Mouse (Mus musculus): Measurements from ENCODE around the gene Mef2a. TPM values are rescaled to one million over a fixed set of nuclear protein-coding genes. Genes with fewer than 3 reads are reported as not detected.

The Mef2a gene
- polyA plus RNA-seq, 1 experiment from 2014 or later, result 27.9 TPM

DNA sequence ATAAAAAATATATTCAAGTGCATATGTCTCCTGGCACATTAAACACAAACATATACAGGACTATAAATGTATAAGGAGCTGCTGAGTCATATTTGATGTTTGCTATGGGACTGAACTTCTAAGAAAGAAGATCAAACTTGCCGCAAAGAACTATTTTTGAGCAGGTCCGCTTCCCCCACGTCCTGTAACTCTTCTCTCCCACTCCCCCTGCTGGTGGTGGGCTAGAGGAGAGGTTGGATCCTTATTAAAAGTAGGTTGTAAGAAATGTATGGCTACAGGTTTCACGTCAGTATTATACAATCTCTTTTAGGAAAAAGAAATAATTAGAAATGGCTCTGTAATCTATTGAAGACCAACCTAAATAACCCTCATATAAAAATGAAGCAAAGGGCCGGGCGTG is 19.0 kb downstream of the Mef2a start:
- H3K4me3 ChIP-seq (ENCODE audit: low read depth, low read length), result no peak overlapping the region
- no peak overlapping the region for H3K27ac ChIP-seq (ENCODE audit: low read depth, low read length)
- 0 out of 2 replicates have a peak, but pooled peaks cover 2% of the 10 kb centered on the region for H3K9me3 ChIP-seq (replicated peaks; ENCODE audit: control insufficient read depth, low read length)
- no peaks in the 10 kb centered on the region for H3K4me1 ChIP-seq (ENCODE audit: control insufficient read depth, insufficient read depth, low read length)
- H3K4me2 ChIP-seq (ENCODE audit: low read length), result no peak overlapping the region
- no peaks in the 10 kb centered on the region for H3K36me3 ChIP-seq (ENCODE audit: control insufficient read depth, insufficient read depth, low read length)
- no peaks in the 10 kb centered on the region for H3K27me3 ChIP-seq (replicated peaks; ENCODE audit: control insufficient read depth, insufficient read depth, low read length)
- ATAC-seq (no peak), DNase-seq (ENCODE audit: low spot score) (no peak)
- H3K9ac ChIP-seq (ENCODE audit: low read length), result no peak overlapping the region
- whole genome bisulfite sequencing, result 90% methylated on average over 6 of the region's 6 CpGs

- no peaks in the 10 kb centered on the region for H3K36me3 ChIP-seq (ENCODE audit: control insufficient read depth, insufficient read depth, low read length)
- no peak for DNase-seq (ENCODE audit: low spot score)
- H3K4me2 ChIP-seq (ENCODE audit: low read length), result no peak overlapping the region
- no peaks in the 10 kb centered on the region for H3K27me3 ChIP-seq (replicated peaks; ENCODE audit: control insufficient read depth, insufficient read depth, low read length)
- ATAC-seq, result no peak
- H3K4me1 ChIP-seq (ENCODE audit: control insufficient read depth, insufficient read depth, low read length), result no peaks in the 10 kb centered on the region
- no peak overlapping the region for H3K4me3 ChIP-seq (ENCODE audit: low read depth, low read length)
- H3K27ac ChIP-seq (ENCODE audit: low read depth, low read length), result no peak overlapping the region
- 0 out of 2 replicates have a peak, but pooled peaks cover 2% of the 10 kb centered on the region for H3K9me3 ChIP-seq (replicated peaks; ENCODE audit: control insufficient read depth, low read length)
- H3K9ac ChIP-seq (ENCODE audit: low read length), result no peak overlapping the region
- WGBS, result 67% methylated on average over 4 of the region's 4 CpGs
Observed at GRCm38 (mm10) chr7:67352989-67353388, 19.7 kb downstream of the Mef2a start.

GRCm38 (mm10) chr7:67344443-67344842 is 28.2 kb downstream of the Mef2a start:
- no peak overlapping the region for H3K9ac ChIP-seq (ENCODE audit: low read length)
- H3K27me3 ChIP-seq (replicated peaks; ENCODE audit: control insufficient read depth, insufficient read depth, low read length), result no peaks in the 10 kb centered on the region
- ATAC-seq, result no peak
- no peak overlapping the region for H3K4me3 ChIP-seq (ENCODE audit: low read depth, low read length)
- no peak overlapping the region for H3K4me2 ChIP-seq (ENCODE audit: low read length)
- no peaks in the 10 kb centered on the region for H3K9me3 ChIP-seq (replicated peaks; ENCODE audit: control insufficient read depth, low read length)
- H3K27ac ChIP-seq (ENCODE audit: low read depth, low read length), result no peak overlapping the region
- no peak for DNase-seq (ENCODE audit: low spot score)
- 79% methylated on average over 1 of the region's 1 CpGs for WGBS
- 0 out of 2 replicates have a peak, but pooled peaks cover 2% of the 10 kb centered on the region for H3K36me3 ChIP-seq (ENCODE audit: control insufficient read depth, insufficient read depth, low read length)
- no peaks in the 10 kb centered on the region for H3K4me1 ChIP-seq (ENCODE audit: control insufficient read depth, insufficient read depth, low read length)

DNA sequence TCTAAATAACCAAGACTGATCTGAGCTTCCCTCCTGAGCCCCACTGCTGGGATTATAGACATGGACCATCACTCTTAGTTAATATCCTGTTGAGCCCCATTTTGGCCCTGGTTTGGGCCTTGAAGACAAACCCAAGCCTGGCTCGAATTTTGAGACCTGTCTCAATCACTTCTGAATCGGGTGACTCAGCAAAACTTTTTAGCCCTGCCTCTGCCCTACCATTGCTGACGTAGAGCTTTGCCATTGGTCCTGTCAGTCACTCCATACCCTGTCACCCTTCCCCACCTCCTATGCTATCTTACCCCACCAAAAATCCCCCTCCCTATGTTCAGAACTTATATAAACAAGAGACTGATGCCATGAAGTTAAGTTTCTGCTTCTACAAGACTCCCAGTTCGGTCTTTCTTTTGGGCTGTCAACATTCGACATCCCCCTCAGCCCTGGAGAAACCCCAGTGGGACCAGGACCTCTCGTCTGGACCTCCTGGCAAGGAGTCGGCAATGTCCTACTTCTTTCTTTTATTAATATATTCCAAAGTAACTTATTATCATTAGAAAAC is 30.5 kb downstream of the Mef2a start:
- 0 out of 2 replicates have a peak, but pooled peaks cover 2% of the 10 kb centered on the region for H3K36me3 ChIP-seq (ENCODE audit: control insufficient read depth, insufficient read depth, low read length)
- H3K27ac ChIP-seq (ENCODE audit: low read depth, low read length), result no peak overlapping the region
- H3K4me1 ChIP-seq (ENCODE audit: control insufficient read depth, insufficient read depth, low read length), result no peaks in the 10 kb centered on the region
- no peak overlapping the region for H3K4me3 ChIP-seq (ENCODE audit: low read depth, low read length)
- H3K9ac ChIP-seq (ENCODE audit: low read length), result no peak overlapping the region
- no peak overlapping the region for H3K4me2 ChIP-seq (ENCODE audit: low read length)
- H3K27me3 ChIP-seq (replicated peaks; ENCODE audit: control insufficient read depth, insufficient read depth, low read length), result no peaks in the 10 kb centered on the region
- H3K9me3 ChIP-seq (replicated peaks; ENCODE audit: control insufficient read depth, low read length), result no peaks in the 10 kb centered on the region; the same call in 1 of the 2 replicates
- DNase-seq (ENCODE audit: low spot score), result no peak
- ATAC-seq, result no peak
- WGBS, result 92% methylated on average over 7 of the region's 7 CpGs

DNA sequence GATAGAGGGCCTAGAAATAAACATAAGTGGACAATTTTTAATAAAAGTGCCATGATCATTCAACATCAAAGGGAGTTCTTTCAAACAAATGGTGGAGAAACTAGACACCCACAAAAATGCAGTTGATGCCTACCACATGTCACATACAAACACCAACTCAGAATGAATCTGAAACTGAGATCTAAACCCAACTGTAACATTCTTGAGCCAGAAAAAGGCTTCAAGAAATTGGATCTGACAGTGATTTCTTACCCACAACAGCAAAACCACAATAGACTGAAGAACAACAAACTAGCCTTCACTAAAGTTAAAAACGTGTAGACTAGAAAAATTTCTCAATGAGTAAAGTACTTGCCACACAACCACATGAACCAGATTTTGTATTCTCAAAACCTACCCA is 52.3 kb downstream of the Mef2a start:
- H3K4me2 ChIP-seq (ENCODE audit: low read length), result no peak overlapping the region
- H3K36me3 ChIP-seq (ENCODE audit: control insufficient read depth, insufficient read depth, low read length), result no peaks in the 10 kb centered on the region
- no peak overlapping the region for H3K4me3 ChIP-seq (ENCODE audit: low read depth, low read length)
- H3K9me3 ChIP-seq (replicated peaks; ENCODE audit: control insufficient read depth, low read length), result no peaks in the 10 kb centered on the region
- ATAC-seq (no peak), DNase-seq (ENCODE audit: low spot score) (no peak)
- no peak overlapping the region for H3K9ac ChIP-seq (ENCODE audit: low read length)
- H3K27me3 ChIP-seq (replicated peaks; ENCODE audit: control insufficient read depth, insufficient read depth, low read length), result no peaks in the 10 kb centered on the region
- 69% methylated on average over 1 of the region's 1 CpGs for WGBS
- no peak overlapping the region for H3K27ac ChIP-seq (ENCODE audit: low read depth, low read length)
- H3K4me1 ChIP-seq (ENCODE audit: control insufficient read depth, insufficient read depth, low read length), result no peaks in the 10 kb centered on the region

DNA sequence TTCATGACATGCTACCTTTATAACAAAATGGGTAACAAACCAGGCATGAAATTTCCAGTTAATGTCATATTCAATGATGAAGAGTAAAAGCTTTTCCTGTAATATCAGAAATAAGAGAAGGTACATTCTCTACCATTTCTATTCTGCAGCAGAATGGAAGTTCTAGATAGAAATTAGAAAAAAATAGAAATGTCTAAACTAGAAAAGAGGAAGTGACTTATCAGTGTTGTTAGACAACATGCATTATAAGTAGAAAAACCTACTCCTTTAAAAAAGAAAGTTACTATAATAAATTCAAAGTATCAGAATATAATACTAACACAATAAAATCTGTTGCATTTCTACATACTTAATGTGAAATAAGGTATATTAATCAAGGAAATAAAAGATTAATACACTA is 54.0 kb downstream of the Mef2a start:
- H3K27me3 ChIP-seq (replicated peaks; ENCODE audit: control insufficient read depth, insufficient read depth, low read length), result no peaks in the 10 kb centered on the region
- no peaks in the 10 kb centered on the region for H3K4me1 ChIP-seq (ENCODE audit: control insufficient read depth, insufficient read depth, low read length)
- ATAC-seq (no peak), DNase-seq (ENCODE audit: low spot score) (no peak)
- H3K27ac ChIP-seq (ENCODE audit: low read depth, low read length), result no peak overlapping the region
- H3K9ac ChIP-seq (ENCODE audit: low read length), result no peak overlapping the region
- no peak overlapping the region for H3K4me2 ChIP-seq (ENCODE audit: low read length)
- H3K36me3 ChIP-seq (ENCODE audit: control insufficient read depth, insufficient read depth, low read length), result no peaks in the 10 kb centered on the region
- no peak overlapping the region for H3K4me3 ChIP-seq (ENCODE audit: low read depth, low read length)
- H3K9me3 ChIP-seq (replicated peaks; ENCODE audit: control insufficient read depth, low read length), result no peaks in the 10 kb centered on the region

- Histone ChIP-seq H3K9ac (ENCODE audit: low read length) (no peak overlapping the region), H3K27ac (ENCODE audit: low read depth, low read length) (no peak overlapping the region), H3K36me3 (ENCODE audit: control insufficient read depth, insufficient read depth, low read length) (no peaks in the 10 kb centered on the region), H3K9me3 (replicated peaks; ENCODE audit: control insufficient read depth, low read length) (no peaks in the 10 kb centered on the region), H3K27me3 (replicated peaks; ENCODE audit: control insufficient read depth, insufficient read depth, low read length) (no peaks in the 10 kb centered on the region), H3K4me3 (ENCODE audit: low read depth, low read length) (no peak overlapping the region), H3K4me2 (ENCODE audit: low read length) (no peak overlapping the region), H3K4me1 (ENCODE audit: control insufficient read depth, insufficient read depth, low read length) (no peaks in the 10 kb centered on the region)
- DNase-seq (ENCODE audit: low spot score), result no peak
- 96% methylated on average over 3 of the region's 3 CpGs for WGBS
- ATAC-seq, result no peak
Observed at GRCm38 (mm10) chr7:67313200-67313599, 59.5 kb downstream of the Mef2a start.

GRCm38 (mm10) chr7:67310151-67310550 is 62.5 kb downstream of the Mef2a start:
- H3K27ac ChIP-seq (ENCODE audit: low read depth, low read length), result no peak overlapping the region
- WGBS, result 98% methylated on average over 2 of the region's 2 CpGs
- no peaks in the 10 kb centered on the region for H3K9me3 ChIP-seq (replicated peaks; ENCODE audit: control insufficient read depth, low read length)
- no peaks in the 10 kb centered on the region for H3K27me3 ChIP-seq (replicated peaks; ENCODE audit: control insufficient read depth, insufficient read depth, low read length)
- no peak overlapping the region for H3K9ac ChIP-seq (ENCODE audit: low read length)
- no peaks in the 10 kb centered on the region for H3K4me1 ChIP-seq (ENCODE audit: control insufficient read depth, insufficient read depth, low read length)
- H3K36me3 ChIP-seq (ENCODE audit: control insufficient read depth, insufficient read depth, low read length), result no peaks in the 10 kb centered on the region
- H3K4me2 ChIP-seq (ENCODE audit: low read length), result no peak overlapping the region
- ATAC-seq, result no peak
- DNase-seq (ENCODE audit: low spot score), result no peak
- no peak overlapping the region for H3K4me3 ChIP-seq (ENCODE audit: low read depth, low read length)

- DNase-seq (ENCODE audit: low spot score) (no peak), ATAC-seq (no peak)
- no peak overlapping the region for H3K9ac ChIP-seq (ENCODE audit: low read length)
- H3K4me3 ChIP-seq (ENCODE audit: low read depth, low read length), result no peak overlapping the region
- WGBS, result 99% methylated on average over 2 of the region's 2 CpGs
- H3K27ac ChIP-seq (ENCODE audit: low read depth, low read length), result no peak overlapping the region
- H3K9me3 ChIP-seq (replicated peaks; ENCODE audit: control insufficient read depth, low read length), result no peaks in the 10 kb centered on the region
- no peaks in the 10 kb centered on the region for H3K36me3 ChIP-seq (ENCODE audit: control insufficient read depth, insufficient read depth, low read length)
- no peaks in the 10 kb centered on the region for H3K4me1 ChIP-seq (ENCODE audit: control insufficient read depth, insufficient read depth, low read length)
- H3K27me3 ChIP-seq (replicated peaks; ENCODE audit: control insufficient read depth, insufficient read depth, low read length), result no peaks in the 10 kb centered on the region
- H3K4me2 ChIP-seq (ENCODE audit: low read length), result no peak overlapping the region
Observed at GRCm38 (mm10) chr7:67308102-67308501, 64.6 kb downstream of the Mef2a start.
